Mouse (Mus musculus) heart, adult 8-10 months (tissue): ENCODE measurements around the gene Gm43518. TPM values are rescaled to one million over a fixed set of nuclear protein-coding genes. Genes with fewer than 3 reads are reported as not detected.

Experiments
- DNase-seq: peaks from one replicate; pipeline ENCODE4 v3.0.0; 2022; ENCODE audit warnings: low spot score
- total RNA-seq, 4 experiments: library from RNA; stranded (reverse); gene quantifications; 2 replicates each; pipeline ENCODE4 v1.2.4; 2022

Gene Gm43518
- total RNA-seq, 4 experiments from 2014 or later = 0.92 TPM; not detected in 3

DNA sequence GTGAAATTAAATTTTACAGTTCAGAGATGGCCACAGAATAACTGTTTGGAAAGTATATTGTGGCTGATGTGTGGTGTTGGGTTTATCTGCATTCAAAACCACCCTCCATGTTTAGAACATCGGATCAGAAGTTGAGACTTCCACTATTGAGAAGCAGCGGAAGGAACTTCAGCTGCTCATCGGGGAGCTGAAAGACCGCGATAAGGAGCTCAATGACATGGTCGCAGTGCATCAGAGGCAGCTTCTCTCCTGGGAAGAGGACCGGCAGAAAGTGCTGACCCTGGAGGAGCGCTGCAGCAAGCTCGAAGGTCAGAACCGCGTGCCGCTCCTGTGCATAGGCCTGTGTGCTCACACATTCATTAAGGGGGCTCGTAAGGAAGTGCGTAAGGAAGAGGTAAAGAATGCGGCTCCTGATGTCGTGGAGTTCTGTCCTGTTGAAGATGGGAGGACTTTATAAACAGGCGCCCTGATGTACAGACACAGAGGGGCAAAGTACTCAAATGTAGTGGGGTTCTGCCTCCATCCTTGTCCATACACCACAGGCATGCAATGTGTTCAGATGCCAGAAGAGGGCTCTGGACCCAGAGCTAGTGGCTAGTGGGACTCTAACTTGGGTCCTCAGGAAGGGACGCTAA lies 6.9 kb downstream of the Gm43518 start:
- no peak for DNase-seq

DNA sequence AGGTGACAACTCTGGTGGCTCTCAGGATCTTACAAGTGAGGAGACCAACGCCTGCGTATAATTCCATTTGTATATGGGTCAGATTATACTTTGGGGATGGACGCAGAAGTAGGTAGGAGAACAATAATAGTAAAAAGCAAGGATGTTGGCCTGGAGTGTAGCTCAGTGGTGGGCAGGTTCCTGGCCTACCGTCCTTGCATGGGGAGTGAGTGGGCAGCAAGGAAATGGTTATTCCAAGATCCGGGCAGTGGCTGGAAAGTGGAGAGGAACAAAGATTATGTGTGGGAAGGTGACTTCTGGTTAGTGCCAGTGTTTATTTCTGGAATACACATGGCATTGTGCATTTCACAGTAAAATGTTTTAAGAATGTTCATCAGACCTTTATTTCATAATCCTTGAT lies 8.7 kb downstream of the Gm43518 start:
- DNase-seq = no peak

DNA sequence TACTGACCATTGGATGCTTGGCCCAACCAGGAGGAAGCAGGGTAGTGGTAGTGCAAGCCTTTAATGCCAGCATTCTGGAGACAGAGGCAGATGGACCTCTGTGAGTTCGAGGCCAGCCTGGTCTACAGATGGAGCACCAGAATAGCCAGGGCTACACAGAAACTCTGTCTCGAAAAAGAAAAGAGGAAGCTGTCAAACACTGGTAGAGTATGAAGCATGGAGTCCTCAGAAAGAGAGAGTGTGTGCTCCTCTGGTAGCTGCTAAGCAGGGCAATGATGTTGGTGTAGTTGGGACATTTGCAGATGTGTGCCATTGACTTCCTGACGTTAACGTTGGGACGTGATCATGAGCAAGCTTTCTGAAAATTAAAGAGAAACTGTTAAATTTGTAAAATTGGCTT lies 11.3 kb downstream of the Gm43518 start:
- DNase-seq = no peak

DNA sequence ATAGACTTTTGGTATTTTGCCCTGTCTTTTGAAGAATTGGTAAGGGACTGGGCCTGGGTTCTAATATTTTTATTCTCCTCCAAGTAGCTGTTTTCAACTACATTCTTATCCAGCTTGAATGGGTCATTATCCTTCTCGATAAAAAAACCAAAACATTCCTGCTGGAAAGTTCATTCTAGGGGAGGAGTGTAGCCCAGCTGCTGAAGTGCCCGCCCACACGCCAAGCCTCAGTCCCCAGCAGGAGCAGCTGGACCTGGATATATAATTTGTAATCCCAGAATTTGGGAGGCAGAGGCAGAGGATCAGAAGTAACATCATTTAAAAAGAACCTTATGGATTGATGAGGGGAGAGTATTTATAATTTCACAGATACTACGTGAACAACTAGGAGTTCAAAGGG lies 19.3 kb downstream of the Gm43518 start:
- no peak for DNase-seq

DNA sequence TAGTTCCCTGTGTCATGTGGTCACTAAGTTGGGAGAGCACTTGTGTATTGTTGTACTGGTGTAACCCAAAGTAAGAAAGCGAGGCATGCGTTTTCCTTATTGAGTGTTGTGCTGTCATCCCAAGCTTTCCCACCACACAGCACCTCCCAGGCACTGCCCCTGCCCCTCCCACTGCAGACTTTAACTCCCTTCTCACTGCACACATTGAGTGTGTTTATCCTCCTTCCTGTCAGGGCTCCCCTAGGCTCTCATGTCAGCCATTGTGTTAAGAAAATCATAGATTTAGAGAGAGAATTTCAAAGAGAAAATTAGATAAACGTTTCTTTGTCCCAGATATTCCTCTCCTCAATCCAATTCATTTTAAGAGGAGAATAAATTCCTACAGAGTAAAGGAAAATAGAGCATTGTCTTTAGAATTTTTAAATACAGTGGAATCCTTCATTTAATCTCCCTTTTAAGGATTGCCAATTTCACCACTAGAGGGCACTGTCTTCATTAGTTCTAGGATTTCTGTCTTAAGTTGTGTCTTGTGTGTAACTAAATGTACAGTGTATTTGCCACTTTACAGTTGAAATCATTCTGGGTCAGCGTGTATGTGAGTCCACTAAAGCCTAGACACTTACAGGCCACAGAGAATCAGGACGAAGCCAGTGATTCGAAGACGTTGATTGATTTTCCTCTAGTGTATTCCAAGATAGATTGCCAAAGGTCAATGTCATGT lies 20.0 kb downstream of the Gm43518 start:
- DNase-seq = peak; percentile 69

DNA sequence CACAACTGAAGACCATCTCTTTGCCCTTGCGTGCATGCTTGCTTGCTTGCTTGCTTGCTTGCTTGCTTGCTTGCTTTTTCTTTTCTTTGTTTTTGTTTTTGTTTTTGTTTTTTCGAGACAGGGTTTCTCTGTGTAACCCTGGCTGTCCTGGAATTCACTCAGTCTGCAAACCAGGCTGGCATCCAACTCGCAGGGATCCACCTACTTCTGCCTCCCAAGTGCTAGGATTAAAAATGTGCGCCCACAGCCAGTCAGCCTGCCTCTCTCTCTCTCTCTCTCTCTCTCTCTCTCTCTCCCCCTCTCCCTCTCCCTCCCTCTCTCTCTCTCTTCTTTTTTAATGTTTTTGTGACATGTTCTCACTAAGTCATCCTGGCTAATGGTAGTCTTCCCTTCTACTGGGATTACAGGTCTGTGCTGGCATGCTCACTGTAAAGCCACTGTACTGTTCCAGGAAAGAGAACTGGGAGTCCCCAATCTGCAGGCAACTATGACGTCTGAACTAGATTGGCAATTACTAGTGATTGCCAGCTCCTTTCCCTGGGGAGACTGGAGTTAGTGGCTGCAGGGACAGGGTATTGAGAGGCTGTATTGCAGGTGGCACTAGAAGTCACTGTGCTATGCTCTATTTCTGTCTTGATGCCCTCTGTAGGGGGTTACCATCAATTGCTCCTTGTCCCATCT lies 25.3 kb downstream of the Gm43518 start:
- no peak for DNase-seq

DNA sequence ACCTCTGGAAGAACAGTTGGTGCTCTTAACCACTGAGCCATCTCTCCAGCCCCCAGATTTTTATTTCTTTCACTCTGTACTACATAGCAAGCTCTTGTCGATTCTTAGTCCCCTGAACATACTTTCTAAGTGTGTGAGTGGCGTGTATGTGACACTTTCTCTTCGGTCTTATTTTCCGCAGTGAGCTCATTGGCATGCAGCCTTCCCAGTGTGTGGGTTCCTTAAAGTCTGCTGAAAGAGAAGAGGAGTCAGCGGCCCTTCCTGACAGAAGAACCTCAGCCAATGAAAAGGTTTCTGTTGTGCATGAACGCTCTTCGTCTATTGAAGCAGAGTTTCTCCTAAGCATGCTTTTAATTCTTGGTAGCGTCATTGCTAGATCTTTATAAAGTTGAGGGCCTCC lies 30.0 kb downstream of the Gm43518 start:
- no peak for DNase-seq

DNA sequence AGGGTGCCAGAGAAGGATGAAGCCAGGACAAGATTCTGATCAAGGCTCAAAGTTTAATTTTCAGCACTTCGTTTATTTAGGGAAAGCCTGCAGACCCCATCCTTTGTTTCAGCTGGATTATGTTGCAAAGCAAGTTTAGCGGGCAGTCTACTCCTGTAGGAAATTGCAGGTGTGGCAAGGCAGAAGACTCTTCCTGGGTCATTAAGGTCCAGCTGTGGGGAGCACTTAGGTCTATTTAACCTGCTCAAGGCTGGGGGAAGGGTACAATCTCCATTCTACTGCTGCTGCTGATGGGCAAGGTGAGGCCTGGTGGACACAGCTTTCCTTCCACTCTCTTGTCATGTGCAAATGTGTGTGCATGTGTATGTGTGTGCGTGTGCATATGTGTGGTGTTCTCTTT lies 31.8 kb downstream of the Gm43518 start:
- DNase-seq = no peak

DNA sequence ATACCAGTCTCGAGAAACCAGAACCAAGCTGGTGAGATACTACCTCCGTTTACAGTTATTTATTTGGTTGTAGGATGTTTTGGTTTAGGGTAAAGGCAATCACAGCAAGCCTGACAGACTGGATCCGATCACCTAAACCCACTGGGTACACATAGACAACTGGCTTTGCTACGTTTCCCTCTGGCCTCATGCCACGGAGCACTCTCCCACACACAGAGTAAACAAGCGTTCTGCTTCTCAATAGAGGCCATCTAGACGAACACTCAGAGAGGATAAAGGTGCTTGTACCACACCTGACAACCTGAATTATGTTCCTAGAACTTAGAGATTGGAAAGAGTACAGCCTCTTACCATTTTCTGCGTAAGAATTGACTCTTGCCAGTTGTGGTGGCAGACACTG lies 32.9 kb downstream of the Gm43518 start:
- no peak for DNase-seq

DNA sequence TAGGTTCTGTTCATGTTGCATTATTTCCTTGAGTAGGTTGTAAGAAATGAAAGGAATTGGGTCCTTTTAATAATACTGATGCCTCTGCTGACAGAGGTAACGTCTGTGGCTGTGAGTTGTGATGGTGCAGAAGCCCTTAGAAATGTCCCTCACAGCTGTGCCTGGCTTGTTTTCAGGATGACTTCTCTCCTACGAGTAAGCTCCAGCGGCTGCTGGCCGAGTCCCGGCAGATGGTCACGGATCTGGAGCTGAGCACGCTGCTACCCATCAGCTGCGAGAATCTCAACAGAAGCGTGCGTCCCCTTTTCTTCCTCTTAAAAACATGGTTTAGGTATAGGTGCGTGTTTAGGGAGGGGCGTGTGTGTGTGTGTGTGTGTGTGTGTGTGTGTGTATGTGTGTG lies 33.8 kb downstream of the Gm43518 start:
- DNase-seq = no peak

DNA sequence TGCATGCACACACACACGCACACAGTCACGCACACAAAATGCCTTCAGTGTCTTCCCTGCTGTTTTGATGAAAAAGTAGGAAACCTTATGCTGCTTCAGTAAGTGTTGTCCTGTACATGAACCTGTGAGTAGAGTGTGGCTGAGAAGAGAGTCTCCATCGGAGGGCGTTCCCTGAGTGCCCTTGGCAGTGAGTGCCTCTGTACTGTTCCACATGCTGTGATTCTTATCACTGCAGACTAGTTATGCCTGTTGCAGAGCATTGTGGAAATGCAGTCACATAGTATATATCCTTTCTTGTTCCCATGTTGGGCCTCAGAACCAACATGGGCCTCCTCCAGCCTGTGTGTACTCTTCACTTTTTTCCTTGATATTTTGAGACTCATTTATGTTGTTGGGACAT lies 37.0 kb downstream of the Gm43518 start:
- no peak for DNase-seq

DNA sequence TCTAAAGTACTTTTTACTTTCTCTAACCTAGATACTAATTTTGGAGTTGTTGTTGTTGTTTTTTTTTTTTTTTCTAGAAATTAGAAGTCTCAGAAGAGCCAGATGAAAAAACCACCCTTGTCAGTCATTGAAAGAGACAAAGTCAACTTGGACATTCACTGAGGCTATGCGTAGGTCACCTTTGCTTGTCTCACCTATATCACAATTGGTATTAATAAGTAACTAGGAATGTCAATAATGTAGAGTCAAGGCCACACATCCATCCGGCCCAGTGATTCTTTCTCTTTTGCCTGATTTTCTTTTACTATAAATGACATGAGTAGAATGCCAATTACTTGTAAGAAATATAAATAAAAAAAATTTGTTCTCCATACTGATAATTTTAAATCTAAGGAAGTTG lies 39.5 kb downstream of the Gm43518 start:
- DNase-seq = no peak

DNA sequence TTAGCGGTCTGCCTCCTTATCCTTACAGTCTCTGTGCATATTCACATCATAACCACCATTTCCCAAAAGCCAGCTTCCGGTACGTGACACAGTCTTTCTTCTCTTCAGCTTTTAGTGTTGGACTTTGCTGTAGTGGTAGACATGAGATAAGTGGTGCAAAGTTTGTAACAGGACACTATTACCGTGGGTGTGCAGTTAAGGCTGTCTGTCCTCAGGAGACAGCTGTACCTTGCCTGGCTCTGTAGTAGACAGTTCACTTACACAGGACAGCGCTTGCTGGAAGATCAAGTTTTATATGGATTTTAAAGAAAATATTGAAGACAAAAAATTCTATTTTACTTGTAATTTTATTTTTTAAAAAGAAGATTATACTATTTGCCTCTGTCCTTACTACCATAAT lies 41.2 kb downstream of the Gm43518 start:
- no peak for DNase-seq

DNA sequence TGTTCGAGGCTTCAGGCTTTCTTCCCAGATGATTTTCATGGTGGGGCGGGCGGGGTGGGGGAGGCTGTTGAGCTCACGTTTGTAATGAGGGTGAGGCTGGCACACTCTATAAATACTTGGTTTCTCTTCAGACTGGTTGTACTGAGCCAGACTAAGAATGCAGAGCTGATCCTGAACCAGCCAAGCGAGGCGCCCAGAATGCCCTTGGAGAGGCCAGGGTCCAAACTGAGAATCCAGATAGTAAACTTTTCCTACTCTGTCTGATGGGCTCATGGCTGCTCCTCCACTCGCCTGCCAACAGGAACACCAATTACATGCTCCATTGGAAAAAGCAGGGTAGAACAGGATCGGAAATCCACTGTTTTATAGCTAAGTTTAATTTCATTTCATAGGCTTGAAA lies 42.0 kb downstream of the Gm43518 start:
- no peak for DNase-seq

DNA sequence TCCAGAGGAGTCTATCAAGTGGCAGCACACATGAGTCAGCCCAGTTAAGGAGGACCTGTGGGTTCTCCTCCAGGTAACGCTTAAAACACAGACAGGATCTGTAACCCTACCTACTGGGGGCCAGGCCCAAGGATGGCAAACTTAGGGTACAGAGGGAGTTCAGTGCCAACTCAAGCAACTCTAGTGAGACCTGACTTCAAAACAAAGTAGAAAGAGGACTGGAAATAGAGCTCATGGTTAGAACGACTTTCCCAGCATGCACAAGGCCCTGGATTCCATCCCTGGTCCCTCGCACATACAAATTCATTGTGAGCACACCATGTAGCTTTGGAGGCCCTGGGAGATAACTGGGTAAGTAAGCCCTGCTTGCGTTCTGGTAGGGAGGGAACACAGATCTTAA lies 43.4 kb downstream of the Gm43518 start:
- DNase-seq = no peak

DNA sequence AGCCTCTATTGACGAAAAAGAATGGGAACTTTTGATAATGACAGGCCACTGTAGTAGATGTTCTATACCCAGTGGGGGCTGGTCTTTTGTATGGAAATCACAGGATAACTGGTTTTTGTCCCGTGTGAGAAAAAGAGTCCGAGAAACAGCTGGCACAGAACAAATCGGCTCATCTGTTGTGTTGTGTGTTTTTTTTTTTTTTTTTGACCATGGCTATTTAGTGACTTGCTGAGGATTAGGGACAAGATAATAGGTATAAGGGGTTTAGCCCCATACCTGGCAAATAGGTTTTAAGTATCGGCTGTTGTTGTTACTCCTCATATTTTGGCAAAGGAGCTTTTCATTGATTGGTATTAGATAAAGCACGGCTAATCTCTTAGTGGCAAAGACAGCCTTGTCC lies 45.2 kb downstream of the Gm43518 start:
- no peak for DNase-seq

DNA sequence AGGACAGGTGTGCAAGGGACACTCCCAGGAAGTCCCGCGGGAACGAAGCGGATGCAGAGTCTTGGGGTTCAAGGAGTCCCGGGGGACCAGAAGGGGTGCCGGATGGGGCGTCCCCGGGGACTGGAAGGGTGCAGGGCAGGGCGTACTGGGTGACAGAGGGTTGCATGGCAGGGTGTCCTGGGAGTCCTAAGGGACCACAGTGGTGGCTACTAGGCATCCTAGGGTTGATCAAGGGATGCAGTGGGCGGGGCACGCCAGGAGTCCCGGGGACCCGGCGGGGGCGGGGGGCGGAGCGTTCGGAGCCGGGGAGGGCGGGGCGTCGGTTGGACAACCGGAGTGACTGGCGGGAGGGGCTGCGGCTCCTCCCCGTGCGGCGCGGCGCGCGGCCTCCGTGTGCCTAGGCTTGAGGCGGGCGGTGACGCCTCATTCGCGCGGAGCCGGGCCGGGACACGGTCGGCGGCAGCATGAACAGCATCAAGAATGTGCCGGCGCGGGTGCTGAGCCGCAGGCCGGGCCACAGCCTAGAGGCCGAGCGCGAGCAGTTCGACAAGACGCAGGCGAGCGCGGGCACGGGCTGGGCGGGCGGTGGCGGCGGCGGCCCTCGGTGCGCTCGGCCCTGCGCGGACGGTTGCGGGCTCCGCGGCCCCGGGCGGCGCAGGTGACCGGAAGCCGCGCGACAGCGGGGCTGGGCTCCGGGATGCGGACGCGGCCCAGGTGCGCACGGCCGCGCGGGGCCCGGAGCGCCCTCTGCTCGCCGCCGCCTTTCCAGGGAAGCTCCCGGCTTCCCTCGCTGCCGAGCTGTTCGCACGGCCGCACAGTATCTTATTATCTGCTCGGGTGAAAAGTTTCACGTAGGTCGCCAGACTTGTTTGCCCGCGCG lies 46.3 kb downstream of the Gm43518 start, which contains the start of gene Hip1r:
Gene Hip1r (plus strand): TSS at position 330 of the 880 bp plus-strand sequence.
- peak; percentile 58 for DNase-seq

DNA sequence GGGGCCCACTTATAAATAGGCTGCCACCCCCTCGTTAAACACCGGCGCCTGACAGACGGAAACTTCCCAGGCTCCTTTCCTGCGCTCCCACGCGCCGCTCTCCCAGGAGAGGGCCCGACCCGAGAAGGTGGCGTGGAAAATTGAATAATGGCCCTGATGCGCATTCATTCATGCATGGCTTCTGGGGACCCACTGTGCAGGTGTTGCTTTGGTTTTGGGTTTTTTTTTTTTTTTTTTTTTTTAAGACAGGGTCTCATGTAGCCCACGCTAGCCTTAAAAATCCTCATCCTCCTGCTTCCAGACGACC lies 46.9 kb downstream of the Gm43518 start:
- DNase-seq = no peak

DNA sequence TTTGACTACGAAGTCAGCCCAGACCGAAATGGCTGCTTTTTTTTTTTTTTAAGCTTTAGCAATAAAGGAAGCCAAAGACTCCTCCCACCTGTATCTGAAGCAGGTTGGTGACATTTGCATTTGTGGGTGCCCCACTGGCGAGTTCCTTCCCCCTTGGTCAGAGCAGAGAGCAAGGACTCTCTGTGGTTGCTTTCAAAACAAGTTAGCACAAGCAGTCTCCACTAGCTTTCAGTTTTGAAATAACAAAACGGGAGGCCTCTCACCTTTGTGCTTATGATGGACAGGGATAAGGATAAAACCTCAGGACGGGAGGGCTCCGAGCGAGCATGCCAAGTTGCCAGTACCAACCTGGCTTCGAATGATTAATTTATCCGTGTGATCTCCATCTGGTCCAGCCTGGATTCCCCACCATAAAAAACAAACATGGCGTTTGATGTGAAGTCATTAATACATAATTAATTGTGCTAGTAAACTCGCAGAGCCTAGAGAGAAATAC lies 47.4 kb downstream of the Gm43518 start:
- DNase-seq = no peak

DNA sequence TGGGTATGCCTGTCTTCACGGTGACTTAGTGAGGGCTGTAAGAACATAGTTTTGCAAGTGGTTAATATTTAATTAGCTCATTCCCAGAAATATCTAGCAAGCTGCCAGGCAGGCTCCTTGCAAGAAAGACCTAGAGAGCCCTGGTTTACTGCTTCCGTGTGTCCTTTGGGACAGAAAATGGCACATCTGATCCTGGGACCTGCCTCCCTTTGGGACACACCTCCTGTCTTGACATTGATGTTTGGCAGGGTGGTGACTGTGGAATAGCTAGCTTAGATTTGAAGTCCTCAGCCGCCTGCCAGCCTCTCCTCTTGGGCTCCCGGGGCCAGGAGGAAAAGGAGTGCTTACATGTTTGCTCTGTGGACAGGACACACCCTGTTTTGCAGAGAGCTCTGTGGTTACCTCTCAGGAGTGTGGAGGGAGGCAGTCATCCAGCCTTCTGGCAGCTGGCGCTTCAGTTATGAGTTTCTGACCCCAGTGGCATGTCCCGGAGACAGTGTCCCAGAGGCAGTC lies 48.5 kb downstream of the Gm43518 start:
- DNase-seq = no peak

DNA sequence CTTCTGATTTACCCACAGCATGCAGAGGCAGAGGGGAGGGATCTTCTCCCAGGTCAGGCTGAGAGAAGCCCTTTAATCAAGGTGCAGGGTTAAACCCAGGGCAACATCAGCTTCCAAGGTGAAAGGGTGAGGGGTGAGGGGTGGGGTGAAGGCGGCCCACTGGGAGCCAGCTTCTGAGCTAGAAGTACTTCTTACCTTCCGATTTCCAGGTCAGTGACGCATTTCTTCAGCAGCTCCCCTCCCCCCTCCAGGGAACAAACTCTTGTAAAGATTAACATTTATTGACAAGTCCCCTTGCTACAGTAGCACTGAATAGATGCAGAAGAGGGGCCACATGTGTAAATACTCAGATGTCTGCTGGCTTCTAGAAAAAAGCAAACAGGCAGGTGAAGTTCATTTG lies 50.0 kb downstream of the Gm43518 start:
- no peak for DNase-seq

DNA sequence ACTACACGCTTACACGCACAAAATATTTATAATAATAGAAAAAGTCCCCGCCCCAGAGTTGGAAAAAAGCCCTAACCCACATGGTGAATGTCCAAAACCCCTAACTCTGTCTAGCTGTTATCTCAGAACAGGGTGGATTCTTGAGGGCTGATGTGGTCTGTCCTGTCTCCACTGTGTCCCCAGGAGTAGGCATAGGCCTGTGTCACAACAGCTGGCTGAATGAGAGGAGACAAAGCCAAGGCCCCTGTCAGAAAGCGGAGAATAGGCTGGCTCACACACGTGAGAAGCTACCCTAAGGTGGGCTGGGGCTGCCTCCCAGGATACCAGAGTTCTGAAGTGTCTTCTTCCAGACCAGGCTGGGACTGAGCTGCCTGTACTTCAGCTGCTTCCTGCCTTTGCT lies 50.9 kb downstream of the Gm43518 start:
- no peak for DNase-seq
